Mouse (Mus musculus) 3T3-L1 (cell line): ENCODE results near the gene Tsen34.
"Not testable (repeated sequence)": the region's sequence is repeated elsewhere in the genome, so short reads cannot be mapped to it uniquely, and the experiment has no call there.

ENCODE experiments used
- DNase-seq: peaks from one replicate; pipeline ENCODE4 v3.0.0-alpha.2; 2015; ENCODE audit warnings: low read depth, low spot score

Gene Tsen34

GRCm38 (mm10) chr7:3720268-3720667 is 27.6 kb downstream of the Tsen34 start, which contains the start of gene Pirb:
Pirb (minus strand) TSS chr7:3720391.
- not testable (repeated sequence) for DNase-seq

GRCm38 (mm10) chr7:3725459-3725858 is 32.8 kb downstream of the Tsen34 start:
- DNase-seq: not testable (repeated sequence)

GRCm38 (mm10) chr7:3732675-3733074 is 40.0 kb downstream of the Tsen34 start:
- not testable (repeated sequence) for DNase-seq
